Mouse (Mus musculus) stomach, embryonic 16.5 days (tissue): ENCODE results near the gene Magi1. TPM values are rescaled to one million over a fixed set of nuclear protein-coding genes. Genes with fewer than 3 reads are reported as not detected.

Experiments
- ATAC-seq: fragments of 200-750 bp; cut with Nextera tagmentation; 2 replicates; pipeline ENCODE4 v1.8.0; 2017; ENCODE audit warnings: moderate number of reproducible peaks, moderate TSS enrichment; ENCODE audit not compliant: insufficient read depth, low FRiP score
- H3K27ac ChIP-seq: fragments of 300-500 bp; sonication (generic); 2 replicates; pipeline ENCODE4 v1.5.1; 2014; ENCODE audit warnings: low read length
- H3K27me3 ChIP-seq: fragments of 300-500 bp; sonication (generic); 2 replicates; pipeline ENCODE4 v1.6.1; 2014; ENCODE audit warnings: low read length, control low read depth, mixed read lengths; ENCODE audit not compliant: control insufficient read depth, insufficient read depth
- H3K36me3 ChIP-seq: fragments of 300-500 bp; sonication (generic); 2 replicates; pipeline ENCODE4 v1.6.1; 2014; ENCODE audit warnings: low read length; ENCODE audit not compliant: control insufficient read depth, insufficient read depth
- H3K4me1 ChIP-seq: fragments of 300-500 bp; sonication (generic); 2 replicates; pipeline ENCODE4 v1.6.1; 2014; ENCODE audit warnings: low read length, control low read depth, mixed read lengths; ENCODE audit not compliant: control insufficient read depth, insufficient read depth
- H3K4me2 ChIP-seq: fragments of 300-500 bp; sonication (generic); 2 replicates; pipeline ENCODE4 v1.6.1; 2014; ENCODE audit warnings: low read depth, low read length, mixed read lengths
- H3K4me3 ChIP-seq: fragments of 300-500 bp; sonication (generic); replicated peaks from 2 replicates; pipeline ENCODE4 v1.5.1; 2014; ENCODE audit warnings: mild to moderate bottlenecking, low read length
- H3K9ac ChIP-seq: fragments of 300-500 bp; sonication (generic); 2 replicates; pipeline ENCODE4 v1.6.1; 2014; ENCODE audit warnings: low read length
- H3K9me3 ChIP-seq: fragments of 300-500 bp; sonication (generic); replicated peaks from 2 replicates; pipeline ENCODE4 v1.6.1; 2016; ENCODE audit warnings: low read length, control low read depth; ENCODE audit not compliant: control insufficient read depth
- WGBS: fragments of 180-500 bp; shearing (Covaris S2); extraction: QIAGEN DNeasy Blood & Tissue Kit; methylation state at CpG from one replicate; pipeline ENCODE4 v1.1.7; 2014; 5-methylcytosine and 5-hydroxymethylcytosine counted together
- polyA plus RNA-seq: library from polyadenylated mRNA; unstranded; fragments of >200 nt; fragmentation: Nextera tagmentation; extraction: Ambion mirVana; gene quantifications from 2 replicates; pipeline ENCODE4 v1.2.1, GENCODE M21; 2015

The Magi1 gene
- polyA plus RNA-seq, 1 experiment from 2014 or later, result 8.7 TPM

DNA sequence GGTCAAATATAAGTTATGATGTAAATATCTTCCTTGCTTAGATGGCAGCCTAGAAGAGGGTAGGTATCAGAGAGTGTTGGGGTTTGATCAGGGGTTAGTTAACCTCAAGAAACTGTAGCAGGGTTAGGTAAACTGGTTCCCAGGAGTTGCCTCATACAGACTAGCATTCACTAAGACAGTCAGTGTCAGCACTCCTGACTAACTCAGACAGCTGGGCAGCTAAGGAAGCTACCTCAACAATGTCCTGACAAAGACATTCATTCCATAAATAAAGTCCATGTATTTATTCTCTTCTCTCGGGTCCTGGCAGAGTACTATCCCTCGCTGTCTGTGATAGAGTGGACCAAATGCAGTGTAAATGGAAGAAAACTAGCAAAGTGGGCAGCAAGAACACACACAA is 45.1 kb downstream of the Magi1 start:
- Histone ChIP-seq H3K9ac (no peak overlapping the region), H3K27ac (no peak overlapping the region), H3K4me3 (no peak overlapping the region), H3K4me2 (no peak overlapping the region), H3K27me3 (no peaks in the 10 kb centered on the region), H3K36me3 (no peaks in the 10 kb centered on the region), H3K4me1 (peaks cover 23% of the 10 kb centered on the region), H3K9me3 (no peaks in the 10 kb centered on the region)
- no peak for ATAC-seq
- WGBS, result 47% methylated on average over 2 of the region's 2 CpGs

DNA sequence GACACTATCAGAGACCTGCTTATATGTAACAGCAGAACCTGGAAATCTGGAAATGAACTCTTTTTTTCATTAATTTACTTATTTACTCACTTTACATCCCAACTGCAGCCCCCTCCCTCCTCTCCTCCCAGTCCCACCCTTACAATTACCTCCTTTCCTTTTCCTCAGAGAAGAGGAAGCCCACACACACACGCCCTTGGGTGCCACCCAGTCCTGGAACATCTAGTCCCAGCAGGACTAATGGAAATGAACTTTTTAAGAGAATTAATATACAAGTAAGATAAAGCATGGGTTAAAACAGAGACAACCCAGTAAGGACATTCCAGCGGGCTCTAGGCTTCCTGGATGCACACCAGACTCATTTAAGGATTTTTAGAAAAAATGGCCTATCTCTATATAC is 46.8 kb downstream of the Magi1 start:
- H3K4me1 ChIP-seq, result peaks cover 29% of the 10 kb centered on the region
- H3K4me3 ChIP-seq, result no peak overlapping the region
- no peak for ATAC-seq
- H3K36me3 ChIP-seq, result no peaks in the 10 kb centered on the region
- WGBS, result 65% methylated on average over 2 of the region's 2 CpGs
- no peaks in the 10 kb centered on the region for H3K9me3 ChIP-seq
- H3K4me2 ChIP-seq, result no peak overlapping the region
- H3K9ac ChIP-seq, result no peak overlapping the region
- no peaks in the 10 kb centered on the region for H3K27me3 ChIP-seq
- H3K27ac ChIP-seq, result no peak overlapping the region

DNA sequence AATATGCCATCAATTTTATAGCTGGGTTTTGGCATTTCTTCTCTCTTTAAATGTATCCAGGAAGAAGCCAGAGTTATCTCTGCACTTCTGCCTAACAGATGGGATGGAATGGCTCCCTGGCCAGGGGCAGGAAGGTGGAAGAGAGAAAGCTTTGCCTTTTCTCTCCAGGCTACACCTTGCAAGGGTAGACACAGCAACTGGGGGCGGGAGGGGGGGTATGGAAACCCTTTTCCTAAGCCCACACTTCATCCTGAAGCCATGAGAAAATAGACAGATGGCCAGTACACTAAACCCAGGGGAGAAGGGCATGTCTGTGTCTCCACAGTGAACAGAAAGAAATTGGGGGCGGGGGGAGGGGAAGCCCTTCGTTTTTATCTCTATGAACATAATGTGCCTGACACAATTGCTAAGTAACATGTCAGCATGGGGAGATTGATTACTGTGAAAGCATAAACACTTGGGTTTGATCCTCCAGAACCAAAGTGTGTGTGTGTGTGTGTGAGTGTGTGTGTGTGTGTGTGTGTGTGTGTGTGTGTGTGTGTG is 51.4 kb downstream of the Magi1 start:
- Histone ChIP-seq H3K4me2 (no peak overlapping the region), H3K27ac (peak overlapping the region; percentile 14; the same call in 1 of the 2 replicates), H3K9ac (no peak overlapping the region), H3K4me1 (peaks cover 26% of the 10 kb centered on the region), H3K27me3 (no peaks in the 10 kb centered on the region), H3K4me3 (no peak overlapping the region), H3K9me3 (no peaks in the 10 kb centered on the region), H3K36me3 (no peaks in the 10 kb centered on the region)
- 42% methylated on average over 3 of the region's 3 CpGs for WGBS
- no peak for ATAC-seq

DNA sequence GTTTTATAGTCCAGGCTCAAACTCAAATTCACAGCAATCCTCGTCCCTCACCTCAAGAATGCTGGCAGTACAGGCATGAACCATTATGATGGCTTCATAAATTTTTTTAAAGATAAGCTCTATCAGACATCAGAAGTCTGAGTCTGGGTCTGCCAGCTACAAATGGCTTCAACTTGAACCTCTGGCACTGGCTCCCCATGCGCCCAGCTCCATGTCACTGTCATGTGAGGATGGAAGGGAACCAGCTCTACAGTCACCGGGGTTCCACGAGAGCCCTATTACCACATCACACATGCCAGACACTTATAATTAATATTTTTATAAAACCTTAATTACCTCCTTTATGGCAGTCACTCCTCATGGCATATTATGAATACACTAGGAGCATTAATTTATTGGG is 51.9 kb downstream of the Magi1 start:
- ATAC-seq, result no peak
- Histone ChIP-seq H3K27me3 (no peaks in the 10 kb centered on the region), H3K4me3 (no peak overlapping the region), H3K9me3 (no peaks in the 10 kb centered on the region), H3K9ac (no peak overlapping the region), H3K4me2 (no peak overlapping the region), H3K4me1 (peaks cover 26% of the 10 kb centered on the region), H3K36me3 (no peaks in the 10 kb centered on the region), H3K27ac (peak overlapping the region; percentile 55; the same call in 1 of the 2 replicates)
- 37% methylated on average over 4 of the region's 4 CpGs for WGBS

DNA sequence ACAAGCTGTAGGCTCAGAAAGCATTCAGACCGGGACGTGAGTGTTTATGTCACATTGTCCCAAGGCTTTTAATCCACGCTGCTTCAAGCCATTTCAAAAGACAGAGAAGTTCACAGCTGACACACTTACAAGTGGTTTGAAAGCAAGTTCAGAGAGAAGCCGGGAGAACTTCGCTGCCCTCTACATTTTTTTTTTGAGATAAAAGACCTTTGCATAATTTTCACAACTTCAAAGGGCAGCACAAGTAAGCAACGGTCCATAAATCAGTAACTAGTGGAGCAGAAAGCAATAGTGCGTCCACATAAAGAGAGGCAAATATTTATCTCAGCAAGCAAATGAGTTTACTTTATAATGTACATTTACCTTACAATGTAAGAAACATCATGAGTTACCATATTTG is 52.4 kb downstream of the Magi1 start:
- H3K4me1 ChIP-seq, result peaks cover 29% of the 10 kb centered on the region
- H3K27me3 ChIP-seq, result no peaks in the 10 kb centered on the region
- H3K36me3 ChIP-seq, result no peaks in the 10 kb centered on the region
- H3K9ac ChIP-seq, result no peak overlapping the region
- peak overlapping the region; percentile 72 for H3K27ac ChIP-seq
- peak overlapping the region; percentile 23; the same call in 1 of the 2 replicates for H3K4me2 ChIP-seq
- H3K9me3 ChIP-seq, result no peaks in the 10 kb centered on the region
- no peak for ATAC-seq
- H3K4me3 ChIP-seq, result no peak overlapping the region
- WGBS, result 20% methylated on average over 7 of the region's 7 CpGs

DNA sequence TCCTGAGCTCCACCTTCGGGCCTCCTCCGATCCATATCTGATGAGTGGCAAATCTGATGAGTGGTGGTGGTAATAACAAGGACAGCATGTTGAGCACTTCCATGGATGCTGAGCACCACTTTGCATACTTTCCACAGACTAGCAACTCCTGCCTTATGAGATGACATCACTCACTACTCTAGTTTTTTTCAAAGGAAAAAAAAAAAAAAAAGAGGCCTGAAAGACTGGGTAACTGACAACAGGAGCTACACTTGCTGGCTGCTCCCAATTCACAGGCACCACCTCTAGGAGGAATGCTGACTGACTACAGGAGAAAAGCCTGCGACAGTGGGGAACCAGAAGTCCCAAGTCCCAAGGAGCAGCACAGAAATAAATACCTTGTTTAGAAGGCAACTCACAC is 52.8 kb downstream of the Magi1 start:
- no peak for ATAC-seq
- peaks cover 34% of the 10 kb centered on the region for H3K4me1 ChIP-seq
- peak overlapping the region; percentile 23; the same call in 1 of the 2 replicates for H3K4me2 ChIP-seq
- no peak overlapping the region for H3K9ac ChIP-seq
- no peak overlapping the region for H3K4me3 ChIP-seq
- peak overlapping the region; percentile 72 for H3K27ac ChIP-seq
- H3K27me3 ChIP-seq, result no peaks in the 10 kb centered on the region
- WGBS, result 28% methylated on average over 3 of the region's 3 CpGs
- H3K36me3 ChIP-seq, result no peaks in the 10 kb centered on the region
- H3K9me3 ChIP-seq, result no peaks in the 10 kb centered on the region

DNA sequence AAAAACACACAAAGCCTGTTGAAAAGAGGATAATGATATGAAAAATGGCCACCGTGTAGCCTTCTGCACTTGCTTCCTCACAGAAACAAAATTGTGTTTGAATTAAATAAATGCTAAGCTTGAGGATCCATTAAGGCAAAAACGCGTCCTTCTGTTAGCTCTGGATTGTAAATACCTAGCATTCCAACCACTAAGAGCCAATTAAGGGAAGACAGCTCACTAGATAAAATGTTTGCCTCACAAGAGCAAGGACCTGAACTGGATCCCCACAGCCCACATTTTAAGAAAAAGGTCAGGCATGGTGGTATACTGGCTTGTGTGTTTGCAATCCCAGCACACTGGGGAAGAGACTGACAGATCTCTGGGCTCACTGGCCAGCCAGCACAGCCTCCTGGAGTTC is 53.6 kb downstream of the Magi1 start:
- WGBS, result 22% methylated on average over 3 of the region's 3 CpGs
- ATAC-seq, result no peak
- no peaks in the 10 kb centered on the region for H3K27me3 ChIP-seq
- no peak overlapping the region for H3K9ac ChIP-seq
- no peaks in the 10 kb centered on the region for H3K9me3 ChIP-seq
- H3K4me2 ChIP-seq, result no peak overlapping the region
- H3K36me3 ChIP-seq, result no peaks in the 10 kb centered on the region
- no peak overlapping the region for H3K4me3 ChIP-seq
- H3K27ac ChIP-seq, result peak overlapping the region; percentile 72
- H3K4me1 ChIP-seq, result peaks cover 41% of the 10 kb centered on the region

DNA sequence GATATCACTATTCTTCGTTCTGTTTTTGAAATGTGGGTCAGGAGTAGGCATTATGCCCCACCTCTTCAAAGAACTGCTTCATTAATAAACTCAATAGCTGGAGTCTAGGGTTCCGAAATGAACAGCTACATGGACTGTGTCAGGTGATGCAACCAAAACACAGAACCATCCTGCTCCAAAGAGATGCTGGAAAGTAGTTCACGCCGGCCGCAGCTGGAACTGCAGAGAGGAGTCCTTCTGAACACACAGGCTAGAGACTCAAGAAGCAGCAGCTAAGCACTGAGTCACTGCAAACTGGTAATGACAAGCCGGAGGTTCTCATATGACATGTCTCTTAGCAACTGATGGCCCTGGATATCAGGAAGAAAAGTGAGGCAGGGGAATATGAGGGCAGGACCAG is 57.5 kb downstream of the Magi1 start:
- Histone ChIP-seq H3K27ac (0 out of 2 replicates have a peak overlapping the region, but pooled peaks have one; percentile 9), H3K4me1 (peaks cover 40% of the 10 kb centered on the region), H3K9ac (no peak overlapping the region), H3K9me3 (no peaks in the 10 kb centered on the region), H3K4me3 (no peak overlapping the region), H3K27me3 (no peaks in the 10 kb centered on the region), H3K36me3 (no peaks in the 10 kb centered on the region), H3K4me2 (no peak overlapping the region)
- WGBS, result 69% methylated on average over 6 of the region's 6 CpGs
- ATAC-seq, result no peak

DNA sequence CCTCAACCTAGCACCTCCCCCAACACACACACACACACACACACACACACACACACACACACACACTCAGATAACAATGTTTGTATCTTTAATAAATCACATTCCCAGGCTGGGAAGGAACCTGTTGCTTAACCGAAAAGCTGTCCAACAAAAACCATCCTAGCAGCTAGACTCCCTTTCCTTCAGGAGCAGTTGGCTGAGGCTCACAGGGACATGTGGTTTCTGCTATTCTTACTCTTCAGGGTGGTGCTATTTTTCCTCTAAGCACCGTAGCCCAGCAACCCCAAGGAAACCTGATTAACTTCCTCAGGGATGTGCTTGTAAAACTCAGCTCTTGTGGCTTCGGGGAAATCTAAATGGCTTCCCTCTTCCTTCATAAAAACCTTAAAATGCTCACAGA is 57.9 kb downstream of the Magi1 start:
- 0 out of 2 replicates have a peak, but pooled peaks have one; percentile 41 for ATAC-seq
- H3K4me2 ChIP-seq, result 0 out of 2 replicates have a peak overlapping the region, but pooled peaks have one; percentile 1
- H3K9me3 ChIP-seq, result no peaks in the 10 kb centered on the region
- H3K27ac ChIP-seq, result peak overlapping the region; percentile 9; the same call in 1 of the 2 replicates
- no peak overlapping the region for H3K9ac ChIP-seq
- H3K36me3 ChIP-seq, result no peaks in the 10 kb centered on the region
- H3K4me1 ChIP-seq, result peaks cover 36% of the 10 kb centered on the region
- H3K27me3 ChIP-seq, result no peaks in the 10 kb centered on the region
- no peak overlapping the region for H3K4me3 ChIP-seq
- 30% methylated on average over 3 of the region's 3 CpGs for WGBS
